Mouse (Mus musculus) bone marrow, adult 2 months (tissue): ENCODE measurements at regions not wholly inside any gene's neighbourhood (a gene's known extent, or its start where the extent isn't known, plus 50 kb on each side); places are given as distances from the start of the nearest gene placed in this dataset.

Experiments
- CTCF ChIP-seq: fragments of 200-500 bp; IDR thresholded peaks from 2 replicates; pipeline ENCODE4 v1.5.1; 2011; ENCODE audit warnings: low read length, control low read depth; ENCODE audit not compliant: control insufficient read depth, insufficient read depth
- POLR2A ChIP-seq: fragments of 200-500 bp; IDR thresholded peaks from 2 replicates; pipeline ENCODE4 v1.6.1; 2011; ENCODE audit warnings: low read depth, mild to moderate bottlenecking, control low read depth, low read length, borderline replicate concordance; ENCODE audit not compliant: control insufficient read depth

GRCm38 (mm10) chr12:118510989-118511388 lies 209.7 kb upstream of the Sp4 start:
- no peak for TF ChIP-seq POLR2A
- no peak for TF ChIP-seq CTCF
